Mouse (Mus musculus): ENCODE measurements around the gene Wnt2b.

DNA sequence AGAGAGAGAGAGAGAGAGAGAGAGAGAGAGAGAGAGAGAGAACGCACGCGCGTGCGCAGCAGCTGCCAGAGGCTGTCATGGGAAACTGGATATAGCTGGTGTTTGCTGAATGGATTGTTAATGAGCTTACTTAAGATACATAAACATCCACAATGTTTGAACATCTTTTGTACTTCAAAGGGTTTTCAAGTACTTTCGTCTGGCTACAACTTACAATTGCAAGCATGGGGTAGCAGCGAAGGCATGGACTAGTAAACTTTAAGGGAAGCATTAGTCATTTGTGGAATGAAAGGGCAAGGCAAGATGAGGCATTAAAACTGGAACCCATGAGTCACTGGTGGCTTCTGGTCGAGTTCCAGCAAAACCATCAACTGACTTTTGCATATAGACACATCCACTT, 38.8 kb upstream of the Wnt2b start:
- no peak for TF ChIP-seq CTCF (IDR thresholded peaks at IDR 0.05; ENCODE audit: low read depth, low read length)
- no peak for TF ChIP-seq GATA1 (IDR thresholded peaks at IDR 0.05; ENCODE audit: borderline replicate concordance, low read length)
